Mouse (Mus musculus): ENCODE measurements around the gene Robo4. TPM values are rescaled to one million over a fixed set of nuclear protein-coding genes. Genes with fewer than 3 reads are reported as not detected.

Gene Robo4
- polyA plus RNA-seq, 1 experiment from 2014 or later: not detected

DNA sequence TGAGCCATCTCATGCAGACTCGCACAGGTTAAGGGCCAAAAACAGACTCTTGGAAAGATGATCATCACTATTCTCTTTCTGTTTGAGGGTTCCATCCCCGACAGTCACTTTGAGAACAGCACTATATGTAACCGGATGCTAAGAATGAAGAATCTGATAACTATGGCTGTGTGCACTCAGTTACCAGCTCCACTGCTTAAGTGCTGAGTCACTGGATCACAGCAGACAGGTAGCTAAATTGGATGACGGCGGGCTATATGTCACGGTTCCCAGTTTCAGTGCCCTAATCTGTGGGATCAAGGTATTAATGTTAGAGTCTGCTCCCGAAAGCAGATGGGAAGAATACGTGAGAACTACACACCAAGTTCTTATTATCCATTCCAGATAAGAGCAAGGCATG, 54.2 kb downstream of the Robo4 start:
- 4% methylated on average over 8 of the region's 8 CpGs for WGBS (ENCODE audit: missing documents)
- Histone ChIP-seq H3K79me2 (ENCODE audit: inconsistent target) (no peaks in the 10 kb centered on the region), H3K4me3 (ENCODE audit: inconsistent target) (no peak overlapping the region), H3K27ac (no peak overlapping the region), H3K36me3 (ENCODE audit: inconsistent target) (no peaks in the 10 kb centered on the region)

DNA sequence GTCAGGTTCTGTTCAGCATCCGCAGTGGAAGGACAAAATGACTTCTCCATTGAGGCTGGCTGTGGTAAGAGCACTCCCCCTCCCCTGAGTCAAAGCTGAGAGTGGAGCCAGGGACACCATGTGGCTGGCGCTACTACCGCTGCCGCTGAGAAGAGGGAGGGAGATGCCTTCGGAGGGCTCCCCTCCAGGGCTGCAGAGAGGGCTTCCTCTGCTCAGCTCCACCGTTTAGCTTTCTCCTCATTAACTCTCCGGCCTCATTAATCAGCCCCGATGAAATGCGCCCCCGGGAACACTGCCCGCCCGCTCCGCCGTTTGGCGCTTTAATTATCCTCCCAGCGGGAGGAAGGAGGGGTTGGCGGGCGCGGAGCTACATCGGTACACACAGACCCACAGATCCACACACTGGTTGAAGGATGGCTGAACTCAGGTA, 54.8 kb downstream of the Robo4 start:
- Histone ChIP-seq H3K36me3 (ENCODE audit: inconsistent target) (no peaks in the 10 kb centered on the region), H3K4me3 (ENCODE audit: inconsistent target) (no peak overlapping the region)

DNA sequence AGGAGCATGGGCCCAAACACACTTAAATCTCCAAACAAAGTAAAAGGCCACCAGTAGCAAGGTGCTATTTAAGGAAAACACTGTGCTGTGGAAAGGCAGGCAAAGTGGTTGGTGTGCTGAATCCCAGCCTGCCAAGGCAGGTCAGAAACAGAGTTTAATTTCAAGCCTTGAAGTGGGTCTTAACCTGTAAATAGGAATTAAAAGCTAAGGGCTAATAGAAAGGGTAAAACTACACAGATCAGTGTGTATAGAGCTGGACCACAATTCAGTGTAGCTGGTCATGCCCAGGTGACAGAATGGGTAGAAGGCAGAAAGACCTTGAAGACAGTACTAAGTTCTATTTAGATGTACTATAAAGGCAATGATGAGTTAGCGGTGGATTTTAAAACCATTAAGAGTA, 55.5 kb downstream of the Robo4 start:
- no peak overlapping the region for H3K4me3 ChIP-seq (ENCODE audit: inconsistent target)
- H3K79me2 ChIP-seq (ENCODE audit: inconsistent target): no peaks in the 10 kb centered on the region
- H3K36me3 ChIP-seq (ENCODE audit: inconsistent target): no peaks in the 10 kb centered on the region
- no peak overlapping the region for H3K27ac ChIP-seq
- WGBS (ENCODE audit: missing documents): 100% methylated on average over 1 of the region's 1 CpGs

More for the DNA sequence above, 54.8 kb downstream of the Robo4 start:
- 2% methylated on average over 19 of the region's 20 CpGs for WGBS (ENCODE audit: missing documents)
- Histone ChIP-seq H3K79me2 (ENCODE audit: inconsistent target) (no peaks in the 10 kb centered on the region), H3K27ac (no peak overlapping the region)

DNA sequence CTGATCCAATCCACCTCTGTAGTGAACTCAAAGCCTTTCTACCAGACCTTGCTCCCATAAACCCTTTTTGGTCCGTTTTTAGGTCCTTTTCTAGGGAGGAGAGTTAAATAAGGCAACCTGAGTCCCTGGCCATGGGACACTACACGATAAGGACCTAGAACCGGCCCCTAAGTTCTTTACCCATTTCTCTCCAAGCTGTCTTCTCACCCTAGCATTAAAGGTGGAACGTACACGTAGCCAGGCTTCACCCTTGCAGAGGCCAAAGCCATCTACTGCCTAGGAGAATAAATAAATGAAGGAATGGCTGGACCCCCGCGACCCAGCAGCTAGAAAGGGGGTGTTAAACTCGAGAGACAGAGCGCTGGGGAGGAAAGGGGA, 58.0 kb downstream of the Robo4 start:
- 7% methylated on average over 9 of the region's 9 CpGs for WGBS (ENCODE audit: missing documents)
- Histone ChIP-seq H3K79me2 (ENCODE audit: inconsistent target) (no peaks in the 10 kb centered on the region), H3K4me3 (ENCODE audit: inconsistent target) (no peak overlapping the region), H3K36me3 (ENCODE audit: inconsistent target) (no peaks in the 10 kb centered on the region), H3K27ac (no peak overlapping the region)

DNA sequence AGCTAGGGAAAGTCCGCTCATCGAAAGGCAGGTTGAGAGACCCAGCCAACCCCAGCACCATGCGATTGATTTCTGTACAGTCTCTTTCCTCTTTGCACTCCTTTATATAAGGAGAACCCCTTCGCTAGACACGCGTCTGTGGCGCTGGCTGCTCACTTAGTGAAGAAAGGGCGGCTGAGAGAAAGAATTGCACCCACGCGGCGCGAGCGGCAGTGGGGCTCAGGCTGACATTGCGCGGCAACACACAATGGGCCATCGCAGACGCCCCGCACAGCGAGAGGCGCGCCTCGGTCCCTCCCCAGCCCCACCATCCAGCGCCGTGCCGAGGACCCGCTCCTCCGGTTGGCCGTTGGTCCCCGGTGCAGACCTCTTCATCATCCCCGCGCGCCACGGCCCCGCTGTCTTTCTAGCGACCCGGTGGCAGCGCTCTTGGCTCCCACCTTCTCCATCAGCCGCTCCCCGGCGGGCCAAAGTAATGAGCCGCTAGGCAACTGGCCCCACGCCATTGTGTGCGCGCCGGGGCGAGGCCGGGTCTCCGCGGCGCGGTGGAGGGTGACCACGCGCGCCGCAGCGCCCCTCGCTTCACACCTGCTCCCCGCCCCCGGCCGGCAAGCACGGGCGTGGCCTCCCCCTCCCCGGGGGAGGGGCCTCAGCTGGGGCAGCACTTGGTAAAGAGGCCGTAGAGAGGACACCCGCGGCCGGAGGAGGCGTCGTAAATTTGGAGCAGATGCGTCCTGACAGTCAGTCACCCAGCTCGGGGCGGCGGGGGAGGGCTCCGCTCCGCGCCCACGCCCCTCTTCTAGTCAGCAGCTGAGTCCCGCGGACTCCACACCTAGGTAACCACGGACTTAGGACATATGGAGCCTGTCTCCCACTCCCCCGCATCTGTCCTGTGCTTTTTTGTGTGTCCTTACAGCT, 58.6 kb downstream of the Robo4 start:
- Histone ChIP-seq H3K27ac (no peak overlapping the region), H3K79me2 (ENCODE audit: inconsistent target) (no peaks in the 10 kb centered on the region), H3K36me3 (ENCODE audit: inconsistent target) (no peaks in the 10 kb centered on the region), H3K4me3 (ENCODE audit: inconsistent target) (no peak overlapping the region)
- 1% methylated on average over 80 of the region's 81 CpGs for WGBS (ENCODE audit: missing documents)

DNA sequence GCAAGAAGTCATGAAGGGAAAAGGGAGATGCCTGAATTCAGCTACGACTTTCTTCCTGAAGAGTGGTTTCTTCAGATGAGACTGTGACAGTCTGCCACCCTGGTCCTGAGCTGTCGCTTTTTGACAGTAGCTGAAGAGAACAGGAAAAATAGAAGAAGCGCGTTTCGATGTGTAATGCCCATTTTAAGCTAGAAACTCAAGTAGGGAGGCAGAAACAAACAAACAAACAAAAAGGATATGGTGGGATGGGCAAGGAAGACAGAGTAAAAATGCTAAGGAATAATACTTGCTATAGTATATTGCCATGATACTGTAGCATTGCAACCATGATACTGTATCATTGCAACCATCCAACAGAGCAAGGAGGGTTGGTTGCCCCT, 59.3 kb downstream of the Robo4 start:
- 25% methylated on average over 5 of the region's 5 CpGs for WGBS (ENCODE audit: missing documents)
- no peak overlapping the region for H3K4me3 ChIP-seq (ENCODE audit: inconsistent target)
- no peak overlapping the region for H3K27ac ChIP-seq
- H3K36me3 ChIP-seq (ENCODE audit: inconsistent target): no peaks in the 10 kb centered on the region
- no peaks in the 10 kb centered on the region for H3K79me2 ChIP-seq (ENCODE audit: inconsistent target)

DNA sequence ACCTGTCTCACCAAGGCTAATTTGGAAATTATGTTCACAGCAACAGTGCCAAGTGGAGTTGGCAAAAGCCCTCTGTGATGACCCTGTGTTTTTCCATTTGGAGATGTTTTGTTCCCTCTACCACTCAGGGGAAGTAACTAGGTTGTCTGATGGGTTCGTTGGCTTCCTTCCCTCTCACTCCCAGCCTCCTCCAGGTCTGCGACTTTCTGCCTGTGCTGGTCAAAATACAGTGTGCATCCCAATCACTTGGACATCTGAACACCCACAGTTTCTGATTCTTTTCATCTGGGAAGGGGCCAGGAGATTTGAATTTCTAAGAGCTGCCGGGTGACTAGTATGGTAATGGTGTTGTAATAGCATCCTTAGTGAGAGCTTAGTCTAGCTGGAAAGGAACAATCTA, 59.9 kb downstream of the Robo4 start:
- Histone ChIP-seq H3K4me3 (ENCODE audit: inconsistent target) (no peak overlapping the region), H3K36me3 (ENCODE audit: inconsistent target) (no peaks in the 10 kb centered on the region), H3K79me2 (ENCODE audit: inconsistent target) (no peaks in the 10 kb centered on the region), H3K27ac (no peak overlapping the region)
- WGBS (ENCODE audit: missing documents): 22% methylated on average over 3 of the region's 3 CpGs

DNA sequence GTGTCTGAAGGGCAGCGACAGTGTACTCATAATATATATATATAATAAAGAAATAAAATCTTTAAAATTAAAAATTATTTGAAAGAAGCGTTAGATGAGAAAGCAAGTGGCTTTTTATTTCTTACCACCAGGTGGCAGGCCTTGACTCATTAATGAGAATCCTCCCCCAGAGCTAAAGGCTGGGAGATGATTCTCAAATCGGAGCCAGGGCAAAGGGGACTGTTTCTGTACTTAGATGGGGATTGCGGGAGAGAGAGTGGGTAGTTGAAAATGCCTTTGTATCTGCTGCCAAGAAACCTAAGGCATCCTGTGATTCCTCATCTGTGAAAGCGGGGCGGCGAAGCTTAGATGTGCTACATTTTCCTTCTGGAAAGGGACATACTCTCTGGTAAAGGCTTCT, 61.1 kb downstream of the Robo4 start:
- WGBS (ENCODE audit: missing documents): 27% methylated on average over 7 of the region's 7 CpGs
- H3K79me2 ChIP-seq (ENCODE audit: inconsistent target): no peaks in the 10 kb centered on the region
- H3K36me3 ChIP-seq (ENCODE audit: inconsistent target): no peaks in the 10 kb centered on the region
- no peak overlapping the region for H3K4me3 ChIP-seq (ENCODE audit: inconsistent target)
- no peak overlapping the region for H3K27ac ChIP-seq

Other genes starting within 250 kb of the Robo4 start
- gene Tmem218, start 193.7 kb upstream of the Robo4 start, polyA plus RNA-seq (2018): 2.8 to 3.0 TPM (median 2.8 TPM) in 3 replicates
- 136 to 253 TPM (median 157 TPM) in 3 replicates for gene Slc37a2, start 146.2 kb upstream of the Robo4 start, polyA plus RNA-seq (2018)
- gene Ccdc15, start 53.5 kb upstream of the Robo4 start, polyA plus RNA-seq (2018): 0.39 to 1.2 TPM (median 0.57 TPM) in 3 replicates
- not detected in 3 replicates for gene Hepacam, start 34.5 kb upstream of the Robo4 start, polyA plus RNA-seq (2018)
- not detected in 3 replicates for gene Robo3, start 31.3 kb downstream of the Robo4 start, polyA plus RNA-seq (2018)
- 6.0 to 10.2 TPM (median 7.9 TPM) in 3 replicates for gene Msantd2, start 87.4 kb downstream of the Robo4 start, polyA plus RNA-seq (2018)
- gene Esam, start 126.2 kb downstream of the Robo4 start, polyA plus RNA-seq (2018): 0.17 to 0.22 TPM in 2 of 3 replicates, not detected in the other
- gene Vsig2, start 137.4 kb downstream of the Robo4 start, polyA plus RNA-seq (2018): not detected in 3 replicates
- 0.50 to 1.4 TPM (median 0.82 TPM) in 3 replicates for gene Nrgn, start 151.0 kb downstream of the Robo4 start, polyA plus RNA-seq (2018)
- 17.3 to 25.0 TPM (median 19.8 TPM) in 3 replicates for gene Siae, start 153.8 kb downstream of the Robo4 start, polyA plus RNA-seq (2018)
- 0.82 to 3.2 TPM (median 1.1 TPM) in 3 replicates for gene Spa17, start 211.8 kb downstream of the Robo4 start, polyA plus RNA-seq (2018)

Data from macrophage (primary cell).